Mouse (Mus musculus): Measurements from ENCODE around the gene Agap1. TPM values are rescaled to one million over a fixed set of nuclear protein-coding genes. Genes with fewer than 3 reads are reported as not detected.
A peak's percentile ranks its signal among the peaks of the same experiment; 100 is the strongest.

Gene Agap1
- polyA plus RNA-seq, 1 experiment from 2014 or later = 7.2 TPM

GRCm38 (mm10) chr1:89707756-89708480 lies 253.3 kb downstream of the Agap1 start:
- H3K4me1 ChIP-seq (replicated peaks) = peaks cover 23% of the 10 kb centered on the region
- H3K27me3 ChIP-seq = no peaks in the 10 kb centered on the region
- 80% methylated on average over 15 of the region's 15 CpGs for WGBS
- no peak overlapping the region for H3K4me2 ChIP-seq
- no peak for ATAC-seq (replicated peaks; ENCODE audit: insufficient number of reproducible peaks, insufficient read depth, low FRiP score, low read depth)
- no peaks in the 10 kb centered on the region for H3K9me3 ChIP-seq (replicated peaks)
- H3K36me3 ChIP-seq = no peaks in the 10 kb centered on the region
- no peak overlapping the region for H3K9ac ChIP-seq
- no peak overlapping the region for H3K4me3 ChIP-seq
- H3K27ac ChIP-seq = no peak overlapping the region

GRCm38 (mm10) chr1:89709824-89710223 lies 255.2 kb downstream of the Agap1 start:
- no peak overlapping the region for H3K4me3 ChIP-seq
- peaks cover 21% of the 10 kb centered on the region for H3K4me1 ChIP-seq (replicated peaks)
- no peaks in the 10 kb centered on the region for H3K27me3 ChIP-seq
- no peak for ATAC-seq (replicated peaks; ENCODE audit: insufficient number of reproducible peaks, insufficient read depth, low FRiP score, low read depth)
- no peak overlapping the region for H3K4me2 ChIP-seq
- no peak overlapping the region for H3K9ac ChIP-seq
- H3K27ac ChIP-seq = no peak overlapping the region
- H3K9me3 ChIP-seq (replicated peaks) = no peaks in the 10 kb centered on the region
- WGBS = 69% methylated on average over 5 of the region's 5 CpGs
- no peaks in the 10 kb centered on the region for H3K36me3 ChIP-seq

- no peak for ATAC-seq (replicated peaks; ENCODE audit: insufficient number of reproducible peaks, insufficient read depth, low FRiP score, low read depth)
Observed at GRCm38 (mm10) chr1:89713681-89714080, 259.1 kb downstream of the Agap1 start.

GRCm38 (mm10) chr1:89714165-89714980 lies 259.8 kb downstream of the Agap1 start:
- no peak overlapping the region for H3K4me2 ChIP-seq
- no peak overlapping the region for H3K9ac ChIP-seq
- no peak overlapping the region for H3K4me3 ChIP-seq
- ATAC-seq (replicated peaks; ENCODE audit: insufficient number of reproducible peaks, insufficient read depth, low FRiP score, low read depth) = no peak
- peaks cover 45% of the 10 kb centered on the region for H3K4me1 ChIP-seq (replicated peaks)
- no peaks in the 10 kb centered on the region for H3K9me3 ChIP-seq (replicated peaks)
- H3K36me3 ChIP-seq = no peaks in the 10 kb centered on the region
- H3K27ac ChIP-seq = no peak overlapping the region
- WGBS = 61% methylated on average over 18 of the region's 18 CpGs
- H3K27me3 ChIP-seq = no peaks in the 10 kb centered on the region

More at GRCm38 (mm10) chr1:89713681-89714080, 259.1 kb downstream of the Agap1 start:
- Histone ChIP-seq H3K9me3 (replicated peaks) (no peaks in the 10 kb centered on the region), H3K27ac (no peak overlapping the region), H3K27me3 (no peaks in the 10 kb centered on the region), H3K4me2 (no peak overlapping the region), H3K4me3 (no peak overlapping the region), H3K4me1 (replicated peaks) (peaks cover 39% of the 10 kb centered on the region), H3K36me3 (no peaks in the 10 kb centered on the region), H3K9ac (no peak overlapping the region)
- 85% methylated on average over 5 of the region's 5 CpGs for WGBS

- no peak for ATAC-seq (replicated peaks; ENCODE audit: insufficient number of reproducible peaks, insufficient read depth, low FRiP score, low read depth)
- no peak overlapping the region for H3K4me2 ChIP-seq
- no peaks in the 10 kb centered on the region for H3K27me3 ChIP-seq
- H3K9ac ChIP-seq = no peak overlapping the region
- no peaks in the 10 kb centered on the region for H3K9me3 ChIP-seq (replicated peaks)
- H3K27ac ChIP-seq = no peak overlapping the region
- H3K4me3 ChIP-seq = no peak overlapping the region
- 76% methylated on average over 2 of the region's 2 CpGs for WGBS
- H3K4me1 ChIP-seq (replicated peaks) = peaks cover 36% of the 10 kb centered on the region
- no peaks in the 10 kb centered on the region for H3K36me3 ChIP-seq
Observed at GRCm38 (mm10) chr1:89716234-89716633, 261.6 kb downstream of the Agap1 start.

GRCm38 (mm10) chr1:89717100-89717499 lies 262.5 kb downstream of the Agap1 start:
- H3K9ac ChIP-seq = no peak overlapping the region
- peaks cover 36% of the 10 kb centered on the region for H3K4me1 ChIP-seq (replicated peaks)
- no peaks in the 10 kb centered on the region for H3K36me3 ChIP-seq
- no peak overlapping the region for H3K27ac ChIP-seq
- H3K4me2 ChIP-seq = no peak overlapping the region
- H3K27me3 ChIP-seq = no peaks in the 10 kb centered on the region
- no peak for ATAC-seq (replicated peaks; ENCODE audit: insufficient number of reproducible peaks, insufficient read depth, low FRiP score, low read depth)
- H3K9me3 ChIP-seq (replicated peaks) = no peaks in the 10 kb centered on the region
- 62% methylated on average over 4 of the region's 4 CpGs for WGBS
- no peak overlapping the region for H3K4me3 ChIP-seq

GRCm38 (mm10) chr1:89718782-89719403 lies 264.3 kb downstream of the Agap1 start:
- Histone ChIP-seq H3K4me2 (no peak overlapping the region), H3K4me3 (no peak overlapping the region), H3K9me3 (replicated peaks) (no peaks in the 10 kb centered on the region), H3K9ac (no peak overlapping the region), H3K27ac (0 out of 2 replicates have a peak overlapping the region, but pooled peaks have one; percentile 1), H3K27me3 (no peaks in the 10 kb centered on the region), H3K4me1 (replicated peaks) (peaks cover 32% of the 10 kb centered on the region), H3K36me3 (no peaks in the 10 kb centered on the region)
- WGBS = 74% methylated on average over 7 of the region's 7 CpGs
- no peak for ATAC-seq (replicated peaks; ENCODE audit: insufficient number of reproducible peaks, insufficient read depth, low FRiP score, low read depth)

- Histone ChIP-seq H3K9ac (no peak overlapping the region), H3K27ac (peak overlapping the region; percentile 60)
- ATAC-seq (replicated peaks; ENCODE audit: insufficient number of reproducible peaks, insufficient read depth, low FRiP score, low read depth) = no peak
Observed at GRCm38 (mm10) chr1:89724141-89724540, 269.5 kb downstream of the Agap1 start.

GRCm38 (mm10) chr1:89724555-89724954 lies 269.9 kb downstream of the Agap1 start:
- no peak overlapping the region for H3K4me3 ChIP-seq
- H3K36me3 ChIP-seq = no peaks in the 10 kb centered on the region
- peak overlapping the region; percentile 60; the same call in 1 of the 2 replicates for H3K27ac ChIP-seq
- H3K4me2 ChIP-seq = no peak overlapping the region
- H3K9ac ChIP-seq = no peak overlapping the region
- no peak for ATAC-seq (replicated peaks; ENCODE audit: insufficient number of reproducible peaks, insufficient read depth, low FRiP score, low read depth)
- no peaks in the 10 kb centered on the region for H3K27me3 ChIP-seq
- 58% methylated on average over 6 of the region's 6 CpGs for WGBS
- H3K4me1 ChIP-seq (replicated peaks) = peaks cover 11% of the 10 kb centered on the region
- no peaks in the 10 kb centered on the region for H3K9me3 ChIP-seq (replicated peaks)

More at GRCm38 (mm10) chr1:89724141-89724540, 269.5 kb downstream of the Agap1 start:
- 13% methylated on average over 3 of the region's 3 CpGs for WGBS
- Histone ChIP-seq H3K4me3 (no peak overlapping the region), H3K9me3 (replicated peaks) (no peaks in the 10 kb centered on the region), H3K4me2 (no peak overlapping the region), H3K4me1 (replicated peaks) (peaks cover 13% of the 10 kb centered on the region), H3K36me3 (no peaks in the 10 kb centered on the region), H3K27me3 (no peaks in the 10 kb centered on the region)

- no peaks in the 10 kb centered on the region for H3K9me3 ChIP-seq (replicated peaks)
- no peaks in the 10 kb centered on the region for H3K36me3 ChIP-seq
- ATAC-seq (replicated peaks; ENCODE audit: insufficient number of reproducible peaks, insufficient read depth, low FRiP score, low read depth) = no peak
- no peaks in the 10 kb centered on the region for H3K27me3 ChIP-seq
- H3K4me3 ChIP-seq = no peak overlapping the region
- no peak overlapping the region for H3K4me2 ChIP-seq
- H3K4me1 ChIP-seq (replicated peaks) = peaks cover 11% of the 10 kb centered on the region
- H3K27ac ChIP-seq = peak overlapping the region; percentile 60; the same call in 1 of the 2 replicates
- WGBS = 64% methylated on average over 9 of the region's 9 CpGs
- H3K9ac ChIP-seq = no peak overlapping the region
Observed at GRCm38 (mm10) chr1:89724957-89725356, 270.4 kb downstream of the Agap1 start.

- Histone ChIP-seq H3K27ac (no peak overlapping the region), H3K27me3 (no peaks in the 10 kb centered on the region), H3K4me1 (replicated peaks) (peaks cover 11% of the 10 kb centered on the region), H3K9ac (no peak overlapping the region), H3K9me3 (replicated peaks) (no peaks in the 10 kb centered on the region), H3K36me3 (no peaks in the 10 kb centered on the region), H3K4me3 (no peak overlapping the region), H3K4me2 (no peak overlapping the region)
- 92% methylated on average over 6 of the region's 6 CpGs for WGBS
- no peak for ATAC-seq (replicated peaks; ENCODE audit: insufficient number of reproducible peaks, insufficient read depth, low FRiP score, low read depth)
Observed at GRCm38 (mm10) chr1:89728481-89728880, 273.9 kb downstream of the Agap1 start.

Measured in heart, embryonic 15.5 days (tissue).